Mouse (Mus musculus): Measurements from ENCODE around the gene Rngtt.

Rngtt gene

DNA sequence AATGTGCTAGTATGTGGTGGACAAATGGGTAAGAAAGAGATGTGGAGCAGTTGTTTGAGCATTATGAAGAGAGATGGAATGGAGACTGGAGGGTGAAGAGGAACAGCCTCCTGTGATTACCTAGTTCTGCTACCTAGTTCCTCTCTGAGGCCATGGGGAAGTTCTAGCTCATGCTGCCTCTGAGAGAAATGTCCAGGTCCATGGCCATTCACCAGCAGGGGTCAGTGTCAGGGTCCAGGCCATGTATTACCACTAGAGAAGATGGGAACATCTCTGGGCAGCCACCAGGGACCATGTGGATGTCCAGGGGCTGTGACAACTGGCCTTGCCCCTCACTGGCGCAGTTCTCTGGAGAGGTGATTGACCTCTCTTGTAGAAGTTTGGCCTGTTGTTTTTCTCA, 7.1 kb upstream of the Rngtt start:
- in situ Hi-C loops (cut with MboI; ENCODE audit: unreplicated experiment in 2 of 2) = loop anchor here in 1 of 2 experiments (25.0 kb wide), 1 partner anchor 1341 kb away; the partner anchor contains the start of gene Map3k7

- in situ Hi-C loops (cut with MboI; ENCODE audit: unreplicated experiment in 2 of 2) = loop anchor here in 1 of 2 experiments (25.0 kb wide), 1 partner anchor 1345 kb away; the partner anchor contains the start of gene Map3k7
Measured at GRCm38 (mm10) chr4:33307146-33307545, 3.0 kb upstream of the Rngtt start.

DNA sequence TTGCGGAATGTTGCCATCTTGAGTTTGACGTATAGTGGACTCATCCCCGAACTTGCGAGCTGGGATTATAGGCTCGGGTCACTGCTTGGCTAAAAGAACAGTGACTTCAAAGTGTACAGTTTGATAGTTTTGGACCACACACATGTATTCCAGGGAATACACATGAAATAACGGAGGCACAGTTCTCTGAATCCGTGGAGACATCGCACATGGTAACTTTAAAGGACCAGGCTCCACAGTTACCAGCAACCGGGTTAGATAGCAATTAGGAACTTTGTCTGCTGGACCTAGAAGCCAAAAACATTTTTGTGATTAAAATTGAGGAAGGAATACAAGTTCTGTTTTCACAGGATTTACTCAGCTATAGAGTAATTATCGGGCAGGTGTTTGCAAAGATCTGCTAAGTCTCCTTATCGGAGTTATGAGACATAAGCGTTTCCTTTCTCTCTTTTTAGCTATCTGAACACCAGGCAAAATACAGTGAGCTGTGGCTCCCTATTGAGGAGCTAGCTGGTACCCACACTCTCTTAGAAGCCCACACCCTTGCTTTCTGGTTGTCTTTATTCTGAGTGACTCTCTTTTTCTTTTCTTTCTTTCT, 828 bp downstream of the Rngtt start:
- in situ Hi-C loops (cut with MboI; ENCODE audit: unreplicated experiment in 2 of 2) = loop anchor here in 1 of 2 experiments (25.0 kb wide), 1 partner anchor 1349 kb away; the partner anchor contains the start of gene Map3k7

DNA sequence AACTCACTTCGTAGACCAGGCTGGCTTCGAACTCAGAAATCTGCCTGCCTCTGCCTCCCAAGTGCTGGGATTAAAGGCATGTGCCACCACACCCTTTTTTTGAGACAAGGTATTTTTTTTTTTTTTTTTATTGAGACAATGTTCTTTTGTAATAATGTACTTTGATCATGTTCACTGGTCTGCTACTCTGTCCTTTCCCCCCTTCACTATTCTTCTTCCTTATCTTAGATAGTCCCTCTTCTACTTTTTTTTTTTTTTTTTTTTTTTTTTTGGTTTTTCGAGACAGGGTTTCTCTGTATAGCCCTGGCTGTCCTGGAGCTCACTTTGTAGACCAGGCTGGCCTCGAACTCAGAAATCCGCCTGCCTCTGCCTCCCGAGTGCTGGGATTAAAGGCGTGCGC, 4.0 kb downstream of the Rngtt start:
- in situ Hi-C loops (cut with MboI; ENCODE audit: unreplicated experiment in 2 of 2) = loop anchor here in 1 of 2 experiments (25.0 kb wide), 1 partner anchor 1352 kb away; the partner anchor contains the start of gene Map3k7

- in situ Hi-C loops (cut with MboI; ENCODE audit: unreplicated experiment in 2 of 2) = loop anchor here in 1 of 2 experiments (25.0 kb wide), 1 partner anchor 1354 kb away; the partner anchor contains the start of gene Map3k7
Measured at GRCm38 (mm10) chr4:33315840-33316239, 5.7 kb downstream of the Rngtt start.

GRCm38 (mm10) chr4:33331147-33331546, 21.0 kb downstream of the Rngtt start:
- in situ Hi-C loops (cut with MboI; ENCODE audit: unreplicated experiment in 2 of 2) = no loop called here

DNA sequence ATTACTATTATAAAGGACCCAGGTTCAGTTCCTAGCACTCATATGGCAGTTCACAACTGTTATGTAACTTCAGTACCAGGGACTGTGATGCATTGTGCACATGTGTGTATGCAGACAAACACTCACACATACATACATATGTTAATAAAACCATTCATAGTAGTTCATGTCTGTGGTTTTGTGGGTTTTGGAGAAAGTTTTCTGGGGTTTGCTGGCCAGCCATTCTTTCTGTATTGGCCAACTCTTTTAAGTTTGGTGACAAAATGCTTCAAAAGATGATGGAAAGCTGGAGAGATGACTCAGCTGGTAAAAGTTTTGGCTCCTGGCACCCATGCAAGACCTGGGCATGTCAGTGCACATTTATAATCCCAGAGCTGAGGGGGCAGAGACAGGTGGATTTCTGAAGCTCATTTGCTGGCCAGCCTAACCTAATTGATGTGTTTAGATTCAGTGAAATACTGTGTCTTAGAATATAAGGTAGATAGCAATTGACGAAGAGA, 22.9 kb downstream of the Rngtt start:
- in situ Hi-C loops (cut with MboI; ENCODE audit: unreplicated experiment in 2 of 2) = no loop called here

DNA sequence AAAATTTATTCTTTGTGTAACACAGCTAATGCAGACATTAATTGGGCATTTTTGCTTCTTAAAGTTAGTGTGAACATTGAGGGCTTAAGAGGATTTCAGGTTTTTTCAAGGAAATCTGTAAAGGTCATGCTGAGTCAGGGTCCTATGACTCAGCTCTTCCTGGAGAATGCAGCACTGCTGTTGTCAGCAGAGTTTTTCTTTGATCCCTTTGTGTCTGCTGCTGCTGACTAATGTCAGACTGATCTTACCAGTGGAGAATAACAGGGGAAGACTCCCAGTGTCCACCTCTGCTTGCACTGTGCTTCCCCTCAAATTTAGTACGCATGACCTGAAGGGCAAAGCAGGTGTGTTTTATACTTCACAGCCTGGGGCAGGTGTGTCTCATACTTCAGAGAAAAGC, 27.9 kb downstream of the Rngtt start:
- in situ Hi-C loops (cut with MboI; ENCODE audit: unreplicated experiment in 2 of 2) = no loop called here

DNA sequence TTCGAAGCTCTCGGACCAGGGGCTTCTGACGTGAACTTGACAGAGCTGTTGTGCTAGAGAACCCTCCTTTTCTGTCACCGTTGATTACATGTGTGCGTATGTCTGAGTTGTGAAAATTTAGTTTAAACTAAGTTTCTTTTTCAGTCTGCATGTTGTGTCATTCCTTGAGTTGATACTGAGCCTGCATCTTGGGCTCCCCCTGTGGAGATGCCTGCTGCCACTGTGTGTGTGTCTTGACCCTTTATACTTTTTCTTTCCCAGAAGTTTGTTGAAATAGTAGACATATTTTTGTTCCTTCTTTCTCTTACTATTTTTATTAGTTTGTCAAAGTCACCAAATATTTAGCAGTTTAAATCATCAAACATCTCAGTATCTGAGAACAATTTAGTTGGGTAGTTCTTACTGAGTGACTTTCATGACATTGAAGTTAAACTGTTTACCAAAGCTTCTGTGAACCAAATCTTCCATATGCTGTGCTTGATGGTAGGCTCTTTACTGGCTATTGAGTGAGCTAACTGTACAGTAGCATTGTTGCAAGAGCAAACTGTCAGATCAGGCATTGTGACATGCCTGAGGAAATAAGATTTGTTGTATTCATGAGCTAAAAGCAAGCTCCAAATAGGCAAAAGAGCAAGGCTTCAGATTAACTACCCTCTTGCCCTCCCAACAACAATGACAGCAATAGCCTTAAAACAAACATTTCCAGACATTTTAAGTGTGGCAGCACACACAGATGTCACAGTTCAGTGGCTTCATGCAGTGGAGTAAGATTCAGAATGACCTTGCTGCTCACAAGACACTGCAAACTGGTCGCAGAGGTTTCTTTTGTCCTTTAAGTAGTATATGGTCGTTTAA, 33.0 kb downstream of the Rngtt start:
- in situ Hi-C loops (cut with MboI; ENCODE audit: unreplicated experiment in 2 of 2) = no loop called here

DNA sequence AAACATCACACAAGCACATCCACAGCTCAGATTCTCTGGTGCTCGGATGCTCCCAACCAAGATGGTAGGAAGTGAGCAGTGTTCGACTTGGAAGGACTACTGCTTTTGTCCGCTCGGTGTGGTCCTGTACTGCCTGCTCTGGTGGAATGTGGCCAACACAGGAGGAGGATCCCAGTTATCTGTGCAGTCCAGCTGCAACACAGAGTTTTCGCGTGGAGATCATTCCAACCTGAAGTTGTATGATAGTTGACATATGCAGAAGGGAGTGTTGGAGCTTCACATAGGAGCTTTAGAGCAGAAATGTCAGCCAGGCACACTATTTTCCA, 33.6 kb downstream of the Rngtt start:
- in situ Hi-C loops (cut with MboI; ENCODE audit: unreplicated experiment in 2 of 2) = no loop called here

GRCm38 (mm10) chr4:33363451-33363850, 53.3 kb downstream of the Rngtt start:
- in situ Hi-C loops (cut with MboI; ENCODE audit: unreplicated experiment in 2 of 2) = no loop called here

DNA sequence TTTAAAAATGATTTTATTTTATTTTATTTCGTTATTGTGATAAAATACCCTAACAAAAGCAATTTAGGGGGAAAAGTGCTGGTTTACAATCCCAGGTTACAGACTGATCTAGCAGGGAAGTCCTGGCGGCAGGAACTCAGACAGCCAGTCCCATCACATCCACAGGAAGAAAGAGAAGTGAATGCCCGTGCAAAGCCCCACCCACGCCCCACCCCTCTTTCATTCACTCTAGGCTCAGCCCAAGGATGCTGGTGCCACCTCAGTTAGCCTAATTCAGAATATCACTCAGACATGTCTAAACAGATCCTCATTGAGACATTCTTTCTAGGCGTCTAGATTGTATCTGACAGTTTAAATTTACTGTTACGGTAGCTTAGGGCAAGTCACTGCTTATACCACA, 64.8 kb downstream of the Rngtt start:
- in situ Hi-C loops (cut with MboI; ENCODE audit: unreplicated experiment in 2 of 2) = no loop called here

DNA sequence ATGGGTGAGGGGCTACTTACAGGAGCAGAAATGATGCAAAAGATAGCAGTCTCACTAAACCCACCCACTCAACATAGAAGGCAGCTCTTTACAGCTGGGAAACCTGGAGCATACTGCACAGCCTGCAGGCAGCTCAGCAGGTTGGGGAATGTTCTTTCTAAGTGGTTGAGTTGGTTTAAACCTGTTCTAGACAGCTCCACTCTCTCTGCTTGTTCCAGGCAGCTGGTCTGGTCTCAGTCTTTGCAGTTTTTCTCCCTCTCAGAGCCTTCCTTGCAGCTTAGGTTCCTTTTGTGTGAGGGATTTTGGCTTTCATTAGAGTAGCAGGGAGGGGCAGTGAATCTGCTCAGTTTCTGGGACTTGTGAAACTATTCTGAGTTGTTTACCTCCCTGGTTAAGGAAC, 67.5 kb downstream of the Rngtt start:
- in situ Hi-C loops (cut with MboI; ENCODE audit: unreplicated experiment in 2 of 2) = no loop called here

DNA sequence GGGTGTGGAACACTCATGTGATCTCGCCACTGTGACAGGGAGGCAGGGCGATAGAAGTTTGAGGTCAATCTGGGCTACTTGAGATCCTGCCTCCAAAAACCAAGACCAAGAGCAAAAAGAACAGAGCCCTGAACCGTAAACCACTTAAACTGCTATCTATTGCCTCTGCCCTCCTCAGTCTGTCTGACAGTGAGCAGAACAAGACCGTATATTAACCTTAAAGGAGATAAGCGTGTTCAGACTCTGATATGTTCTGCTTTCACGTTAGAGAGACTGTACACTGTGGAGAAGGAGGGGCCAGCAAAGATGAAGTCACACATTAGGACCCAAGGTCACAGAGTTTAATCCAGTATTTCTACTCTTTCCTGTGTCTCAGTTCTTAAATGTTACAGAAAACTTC, 68.8 kb downstream of the Rngtt start:
- in situ Hi-C loops (cut with MboI; ENCODE audit: unreplicated experiment in 2 of 2) = no loop called here

- in situ Hi-C loops (cut with MboI; ENCODE audit: unreplicated experiment in 2 of 2) = loop anchor here in 1 of 2 experiments (5.0 kb wide), 1 partner anchor 1178 kb away; no protein-coding TSS in a partner anchor
Measured at GRCm38 (mm10) chr4:33388899-33389298, 78.8 kb downstream of the Rngtt start.

DNA sequence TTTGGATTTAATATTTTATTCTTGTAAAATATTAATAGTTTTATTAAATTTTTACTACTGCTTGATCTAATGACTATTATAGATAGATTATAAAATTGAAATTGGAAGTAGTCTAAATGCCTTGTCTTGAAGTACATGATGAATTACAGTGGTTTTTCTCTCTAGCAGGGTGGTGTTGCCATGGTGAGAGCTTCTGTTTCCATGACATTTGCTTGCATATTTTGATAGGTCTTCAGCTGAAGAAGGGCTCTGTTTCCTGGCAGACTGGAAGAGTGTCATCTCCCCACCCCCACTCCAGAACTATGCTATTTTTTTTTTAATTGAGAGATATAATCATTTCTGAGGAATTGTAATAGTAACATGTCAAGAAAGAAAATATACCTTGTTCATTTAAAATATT, 80.5 kb downstream of the Rngtt start:
- in situ Hi-C loops (cut with MboI; ENCODE audit: unreplicated experiment in 2 of 2) = loop anchor here (5.0 to 10.0 kb wide), 4 partner anchors 1164 to 1534 kb away; partner anchors contain the start of genes Akirin2 (in 1 of the 2) and Cfap206 (in 1 of the 2)

DNA sequence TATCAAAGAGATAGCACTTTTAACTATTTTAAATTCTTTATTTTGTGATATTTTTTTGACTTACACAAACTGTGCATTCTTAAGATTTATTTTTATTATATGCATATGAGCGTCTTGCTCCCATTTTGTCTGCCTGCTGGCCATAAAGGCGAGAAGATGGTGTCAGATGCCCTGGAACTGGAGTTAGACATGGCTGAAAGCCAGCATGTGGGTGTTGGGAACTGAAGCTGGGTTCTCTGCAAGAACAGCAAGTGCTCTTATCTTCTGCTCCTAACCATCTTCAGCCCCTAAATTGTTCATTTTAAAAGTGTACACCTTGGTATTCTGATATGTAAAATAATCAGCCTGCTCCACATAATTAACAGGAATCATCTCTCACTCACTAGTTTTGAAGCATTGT, 83.3 kb downstream of the Rngtt start:
- in situ Hi-C loops (cut with MboI; ENCODE audit: unreplicated experiment in 2 of 2) = loop anchor here (5.0 to 10.0 kb wide), 4 partner anchors 1161 to 1531 kb away; partner anchors contain the start of genes Akirin2 (in 1 of the 2) and Cfap206 (in 1 of the 2)

DNA sequence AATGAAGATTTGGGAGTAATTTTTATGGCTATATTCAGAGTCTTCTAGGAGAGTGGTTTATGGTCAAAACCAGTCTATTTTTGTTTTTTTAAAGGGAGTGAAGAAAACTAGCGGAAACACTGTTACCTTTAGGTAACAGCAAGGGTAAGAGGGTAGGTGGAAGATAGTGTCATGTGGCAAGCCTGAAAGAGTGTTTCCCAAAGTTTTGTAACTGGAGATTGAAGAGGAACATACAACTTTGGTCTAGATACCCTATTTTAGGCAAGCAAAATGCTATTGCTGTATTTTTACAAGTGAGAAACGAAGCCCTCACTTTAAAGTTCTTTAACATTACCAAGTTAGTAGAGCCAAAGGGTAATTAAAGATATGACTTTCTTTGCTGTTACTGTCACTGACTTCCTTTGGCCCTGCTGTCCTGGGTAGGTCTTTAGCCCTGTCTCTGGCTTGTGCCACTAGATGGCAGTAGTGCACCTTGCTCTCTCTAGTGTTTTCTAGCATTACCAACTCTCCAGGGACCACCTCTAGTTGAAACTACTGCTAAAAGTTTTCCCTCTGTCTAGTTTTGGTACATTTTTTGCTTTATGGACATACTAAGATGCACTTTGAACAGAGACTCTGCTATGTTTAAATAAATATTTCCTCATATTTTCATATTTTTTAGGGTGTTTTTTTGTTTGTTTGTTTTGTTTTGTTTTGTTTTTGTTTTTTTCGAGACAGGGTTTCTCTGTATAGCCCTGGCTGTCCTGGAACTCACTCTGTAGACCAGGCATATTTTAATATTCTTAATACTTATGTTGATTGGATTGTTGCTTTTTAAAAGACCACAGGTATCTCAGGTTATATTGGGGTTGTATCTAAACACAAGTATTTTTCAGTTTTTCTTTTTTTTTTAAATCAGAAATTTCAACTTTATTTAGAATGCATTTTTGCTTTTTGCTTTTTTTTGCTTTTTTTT, 86.4 kb downstream of the Rngtt start:
- in situ Hi-C loops (cut with MboI; ENCODE audit: unreplicated experiment in 2 of 2) = loop anchor here in 1 of 2 experiments (10.0 kb wide), 3 partner anchors 1158 to 1528 kb away; partner anchors contain the start of genes Akirin2 and Cfap206

- in situ Hi-C loops (cut with MboI; ENCODE audit: unreplicated experiment in 2 of 2) = loop anchor here in 1 of 2 experiments (25.0 kb wide), 1 partner anchor 1331 kb away; the partner anchor contains the start of gene Cfap206
Measured at GRCm38 (mm10) chr4:33405723-33406293, 95.7 kb downstream of the Rngtt start.

Measured in v-Abl transformed pro-B cells (cell line).